19 mouse cellular contexts compared by ENCODE assay signal in genomic region chr4:122978850-122979249, GRCm38 (mm10). TPM values are rescaled to one million over a fixed set of nuclear protein-coding genes. Genes with fewer than 3 reads are reported as not detected.
DNase-seq lines count a peak whose midpoint lies in the region; ATAC-seq and TF ChIP-seq lines count a peak whose summit lies in the region.
"Had no signal": no experiment of that assay in that cellular context is flagged by ENCODE, and none has a peak within 500 bp of the region (broad histone marks: within the 10 kb centered on the region; RNA-seq: fewer than 3 reads in every experiment).

No protein-coding gene starts in this region.

- 0 out of 2 replicates have a peak, but pooled peaks cover 2% of the 10 kb centered on the region for H3K27me3 ChIP-seq in intestine, postnatal 0 days (replicated peaks; ENCODE audit: control insufficient read depth, insufficient read depth, low read length)
- H3K27me3 ChIP-seq in intestine, embryonic 16.5 days (replicated peaks; ENCODE audit: control insufficient read depth, insufficient read depth, low read length), result peaks cover 5% of the 10 kb centered on the region; the same call in 1 of the 2 replicates

- TF ChIP-seq CTCF in intestine, postnatal 0 days (IDR thresholded peaks at IDR 0.05; ENCODE audit: low read depth), result no peak

- no peak overlapping the region for H3K4me3 ChIP-seq in intestine, postnatal 0 days (ENCODE audit: low read depth, low read length)
- no peak overlapping the region for H3K4me3 ChIP-seq in intestine, embryonic 16.5 days (ENCODE audit: low read length)
- no peak overlapping the region for H3K4me3 ChIP-seq in brown adipose tissue, adult 24 weeks (ENCODE audit: insufficient read depth, low read depth, low read length)
- H3K4me3 ChIP-seq: embryonic facial prominence, embryonic 10.5 days; embryonic facial prominence, embryonic 12.5 days; erythroblast, embryonic 14.5 days; forebrain, embryonic 10.5 days; forebrain, embryonic 12.5 days had no signal

- H3K9me3 ChIP-seq in intestine, postnatal 0 days (ENCODE audit: control insufficient read depth), result no peaks in the 10 kb centered on the region
- no peaks in the 10 kb centered on the region for H3K9me3 ChIP-seq in intestine, embryonic 16.5 days (ENCODE audit: control insufficient read depth, low read length)
- H3K9me3 ChIP-seq: embryonic facial prominence, embryonic 10.5 days; embryonic facial prominence, embryonic 12.5 days; forebrain, embryonic 10.5 days; forebrain, embryonic 12.5 days had no signal

- peak; percentile 54 for DNase-seq in adrenal gland, postnatal 10 days
- no peak for DNase-seq in adrenal gland, postnatal 25 days
- DNase-seq: cerebellum, adult 11-12 months; cerebellum, adult 2 months; cerebellum, adult 9-10 months; cerebellum, postnatal 10 days; cerebellum, postnatal 25 days had no signal

- H3K4me1 ChIP-seq in intestine, postnatal 0 days (replicated peaks; ENCODE audit: control insufficient read depth, insufficient read depth, low read length), result peaks cover 7% of the 10 kb centered on the region; the same call in 1 of the 2 replicates
- peaks cover 11% of the 10 kb centered on the region; the same call in 1 of the 2 replicates for H3K4me1 ChIP-seq in intestine, embryonic 16.5 days (ENCODE audit: control insufficient read depth, insufficient read depth, low read length)
- H3K4me1 ChIP-seq in brown adipose tissue, adult 24 weeks (ENCODE audit: control insufficient read depth, insufficient read depth, insufficient read length, low read length), result peaks cover 6% of the 10 kb centered on the region

- H3K4me2 ChIP-seq in intestine, postnatal 0 days (replicated peaks; ENCODE audit: low read depth), result no peak overlapping the region
- H3K4me2 ChIP-seq in intestine, embryonic 16.5 days (ENCODE audit: low read depth, low read length), result no peak overlapping the region
- H3K4me2 ChIP-seq: embryonic facial prominence, embryonic 12.5 days; forebrain, embryonic 12.5 days had no signal

- peak overlapping the region; percentile 80 for H3K27ac ChIP-seq in intestine, postnatal 0 days (ENCODE audit: low read depth, low read length)
- no peak overlapping the region for H3K27ac ChIP-seq in intestine, embryonic 16.5 days (ENCODE audit: low read length)
- H3K27ac ChIP-seq in brown adipose tissue, adult 24 weeks (replicated peaks; ENCODE audit: low read depth, low read length), result peak overlapping the region; percentile 93
- H3K27ac ChIP-seq: embryonic facial prominence, embryonic 10.5 days; embryonic facial prominence, embryonic 12.5 days; forebrain, embryonic 10.5 days; forebrain, embryonic 12.5 days had no signal

- 61% methylated on average over 2 of the region's 2 CpGs for WGBS in intestine, postnatal 0 days
- 79% methylated on average over 2 of the region's 2 CpGs for WGBS in intestine, embryonic 16.5 days

- ATAC-seq in intestine, postnatal 0 days, result peak; percentile 52
- no peak for ATAC-seq in intestine, embryonic 16.5 days
- ATAC-seq in erythroblast, adult 5-6 weeks (replicated peaks; ENCODE audit: low FRiP score, poor library complexity, severe bottlenecking), result no peak
- ATAC-seq: forebrain, embryonic 14.5 days; forebrain, embryonic 16.5 days had no signal

- H3K36me3 ChIP-seq in intestine, postnatal 0 days (ENCODE audit: control insufficient read depth, insufficient read depth), result no peaks in the 10 kb centered on the region
- H3K36me3 ChIP-seq in intestine, embryonic 16.5 days (ENCODE audit: control insufficient read depth, insufficient read depth, low read length), result no peaks in the 10 kb centered on the region
- H3K36me3 ChIP-seq: embryonic facial prominence, embryonic 10.5 days; embryonic facial prominence, embryonic 12.5 days; forebrain, embryonic 10.5 days; forebrain, embryonic 12.5 days had no signal

- no peak overlapping the region for H3K9ac ChIP-seq in intestine, postnatal 0 days (ENCODE audit: low read depth, low read length)
- no peak overlapping the region for H3K9ac ChIP-seq in intestine, embryonic 16.5 days (ENCODE audit: low read depth, low read length)
- H3K9ac ChIP-seq: embryonic facial prominence, embryonic 12.5 days; forebrain, embryonic 12.5 days had no signal

RNA-seq across cellular contexts. Expression of gene Mycl, which starts 16.6 kb away (rescaled TPM):
- total RNA-seq in adrenal gland, postnatal 10 days (2021), result 1 to 10 TPM; 3.6 to 5.6 TPM
- total RNA-seq in adrenal gland, postnatal 25 days (2021), result 1.1 and 1.2 TPM in 2 replicates
- 2.5 and 2.9 TPM in 2 replicates for polyA plus RNA-seq in intestine, postnatal 0 days (2015; fragmentation: Nextera tagmentation; extraction: Ambion mirVana)
- 5.1 and 5.3 TPM in 2 replicates for polyA plus RNA-seq in intestine, embryonic 16.5 days (2015; fragmentation: Nextera tagmentation; extraction: Ambion mirVana)
- polyA plus RNA-seq in brown adipose tissue, adult 24 weeks (2012; ENCODE audit: insufficient read depth, insufficient read length, missing spikeins), result 0.83 and 0.92 TPM in 2 replicates
- 1.7 TPM in 1 of 2 replicates, not detected in the other for total RNA-seq in erythroblast, adult 5-6 weeks (2015; ENCODE audit: low replicate concordance)
- total RNA-seq in erythroblast, adult 5-6 weeks (2017; ENCODE audit: low replicate concordance), result 0.56 and 2.5 TPM in 2 replicates
- total RNA-seq: MEL had no signal

RNA-seq across cellular contexts. Expression of gene Mfsd2a, which starts 17.9 kb away (rescaled TPM):
- total RNA-seq in adrenal gland, postnatal 10 days (2021), result 10 to 100 TPM in 1 of 2 experiments, under 1 TPM in 1; 0.58 to 19.2 TPM
- 1.7 TPM in 1 of 2 replicates, not detected in the other for total RNA-seq in adrenal gland, postnatal 25 days (2021)
- polyA plus RNA-seq in intestine, postnatal 0 days (2015; fragmentation: Nextera tagmentation; extraction: Ambion mirVana), result 189 and 247 TPM in 2 replicates
- polyA plus RNA-seq in intestine, embryonic 16.5 days (2015; fragmentation: Nextera tagmentation; extraction: Ambion mirVana), result 3.3 and 4.0 TPM in 2 replicates
- polyA plus RNA-seq in brown adipose tissue, adult 24 weeks (2012; ENCODE audit: insufficient read depth, insufficient read length, missing spikeins), result not detected in 2 replicates
- total RNA-seq in erythroblast, adult 5-6 weeks (2015; ENCODE audit: low replicate concordance), result not detected in 2 replicates
- total RNA-seq in erythroblast, adult 5-6 weeks (2017; ENCODE audit: low replicate concordance), result not detected in 2 replicates
- polyA plus RNA-seq: erythroblast, embryonic 14.5 days had no signal

RNA-seq across cellular contexts. Expression of gene Trit1, which starts 37.5 kb away (rescaled TPM):
- total RNA-seq in adrenal gland, postnatal 10 days (2021), result 10 to 100 TPM; 19.7 to 22.7 TPM
- 15.9 and 22.5 TPM in 2 replicates for total RNA-seq in adrenal gland, postnatal 25 days (2021)
- polyA plus RNA-seq in intestine, postnatal 0 days (2015; fragmentation: Nextera tagmentation; extraction: Ambion mirVana), result 5.6 and 5.8 TPM in 2 replicates
- 12.7 and 16.0 TPM in 2 replicates for polyA plus RNA-seq in intestine, embryonic 16.5 days (2015; fragmentation: Nextera tagmentation; extraction: Ambion mirVana)
- 13.4 and 20.8 TPM in 2 replicates for polyA plus RNA-seq in brown adipose tissue, adult 24 weeks (2012; ENCODE audit: insufficient read depth, insufficient read length, missing spikeins)
- total RNA-seq in erythroblast, adult 5-6 weeks (2015; ENCODE audit: low replicate concordance), result 3.5 and 5.0 TPM in 2 replicates
- total RNA-seq in erythroblast, adult 5-6 weeks (2017; ENCODE audit: low replicate concordance), result 2.0 and 3.2 TPM in 2 replicates
